Mouse (Mus musculus): ENCODE results near the gene Hnrnpul1. TPM values are rescaled to one million over a fixed set of nuclear protein-coding genes. Genes with fewer than 3 reads are reported as not detected.

Hnrnpul1 gene
- total RNA-seq, 2 experiments from 2014 or later = 142 to 152 TPM

GRCm38 (mm10) chr7:25699851-25700250 lies 54.7 kb downstream of the Hnrnpul1 start:
- no peak for DNase-seq
- intact Hi-C loops (cut with DNase I) = no loop called here

DNA sequence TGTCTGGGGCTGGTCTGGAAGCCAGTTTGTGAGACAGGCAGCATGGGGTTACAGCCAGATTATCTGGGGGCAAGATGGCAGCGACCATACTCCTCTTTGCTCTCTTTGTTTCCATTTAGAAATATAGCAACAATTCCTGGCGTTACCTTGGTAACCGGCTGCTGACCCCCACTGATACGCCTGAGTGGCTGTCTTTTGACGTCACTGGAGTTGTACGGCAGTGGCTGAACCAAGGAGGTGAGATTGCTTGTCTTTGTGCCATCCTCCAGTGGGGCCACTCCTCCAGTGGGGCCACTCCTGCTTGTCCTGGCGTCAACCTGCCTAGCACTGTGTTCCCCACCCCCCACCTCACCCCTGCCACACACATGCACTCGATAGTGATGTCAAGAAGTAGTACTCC lies 60.5 kb downstream of the Hnrnpul1 start:
- intact Hi-C loops (cut with DNase I) = no loop called here

GRCm38 (mm10) chr7:25690051-25690450 lies 64.5 kb downstream of the Hnrnpul1 start:
- intact Hi-C loops (cut with DNase I) = no loop called here
- DNase-seq = no peak

More for the DNA sequence above, 60.5 kb downstream of the Hnrnpul1 start:
- no peak for DNase-seq

DNA sequence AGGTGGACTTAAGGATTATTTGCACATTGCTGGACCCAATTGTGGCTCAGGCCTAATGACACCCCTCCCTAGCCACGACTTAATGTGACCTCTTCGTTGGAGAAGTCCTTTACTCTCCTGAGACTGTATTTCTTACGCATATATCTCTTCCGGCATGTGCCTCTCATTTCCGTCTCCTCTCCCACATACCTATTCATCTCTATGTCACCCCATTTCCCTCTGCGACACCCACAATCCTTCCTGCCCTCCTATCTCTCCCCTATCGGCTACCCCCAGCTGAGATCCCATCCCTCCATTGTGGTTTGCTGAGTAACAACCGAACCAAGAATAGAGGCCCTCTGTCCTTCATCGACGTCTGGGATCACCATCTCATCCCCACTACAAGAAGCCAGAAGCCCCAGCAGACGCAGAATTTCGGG lies 64.9 kb downstream of the Hnrnpul1 start:
- no peak for DNase-seq
- intact Hi-C loops (cut with DNase I) = no loop called here

DNA sequence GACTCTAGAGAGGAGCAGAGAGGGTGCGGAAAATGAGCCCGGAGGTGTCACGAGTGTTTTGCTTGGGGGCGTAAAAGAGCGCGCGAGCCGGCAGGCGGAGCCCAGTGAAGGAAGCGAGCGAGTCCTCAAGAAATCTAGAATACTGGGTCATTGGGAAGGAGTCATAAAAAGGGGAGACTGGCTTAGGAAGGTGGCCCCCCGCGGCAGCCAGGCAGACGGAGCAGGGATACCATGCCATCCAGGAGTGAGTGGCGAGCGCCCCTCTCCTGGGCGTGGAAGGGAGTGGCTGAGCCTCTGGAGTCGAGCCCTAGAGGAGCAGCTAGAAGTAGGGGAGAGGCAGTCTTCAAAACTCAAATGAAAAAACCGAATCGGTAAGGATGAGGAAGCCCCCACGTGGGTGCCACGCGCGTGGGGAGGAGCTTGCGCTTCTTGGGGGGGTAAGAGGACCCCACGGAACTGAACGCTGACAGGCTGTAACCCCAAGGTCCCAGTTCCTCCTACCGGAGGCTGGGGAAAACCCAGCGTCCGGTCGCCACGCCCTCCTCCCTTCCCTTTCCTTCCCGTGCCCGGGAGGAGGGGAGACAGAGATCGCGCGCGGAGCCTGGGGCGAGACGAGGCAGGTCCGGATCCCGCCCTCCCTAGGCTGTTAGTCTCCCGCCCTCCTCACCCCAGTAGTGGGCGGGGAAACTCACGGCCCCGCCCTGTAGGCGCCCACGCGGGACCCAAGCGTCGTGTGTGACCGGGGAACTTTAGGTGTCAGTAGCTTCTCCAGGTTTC lies 65.6 kb downstream of the Hnrnpul1 start:
- intact Hi-C loops (cut with DNase I) = no loop called here
- no peak for DNase-seq

- intact Hi-C loops (cut with DNase I) = no loop called here
- no peak for DNase-seq
Observed at GRCm38 (mm10) chr7:25687811-25688401, 66.7 kb downstream of the Hnrnpul1 start.

- intact Hi-C loops (cut with DNase I) = no loop called here
- peak; percentile 51 for DNase-seq
Observed at GRCm38 (mm10) chr7:25686680-25687531, 67.7 kb downstream of the Hnrnpul1 start, which contains the start of gene Tgfb1. Gene Tgfb1 (plus strand): TSS chr7:25687002.

DNA sequence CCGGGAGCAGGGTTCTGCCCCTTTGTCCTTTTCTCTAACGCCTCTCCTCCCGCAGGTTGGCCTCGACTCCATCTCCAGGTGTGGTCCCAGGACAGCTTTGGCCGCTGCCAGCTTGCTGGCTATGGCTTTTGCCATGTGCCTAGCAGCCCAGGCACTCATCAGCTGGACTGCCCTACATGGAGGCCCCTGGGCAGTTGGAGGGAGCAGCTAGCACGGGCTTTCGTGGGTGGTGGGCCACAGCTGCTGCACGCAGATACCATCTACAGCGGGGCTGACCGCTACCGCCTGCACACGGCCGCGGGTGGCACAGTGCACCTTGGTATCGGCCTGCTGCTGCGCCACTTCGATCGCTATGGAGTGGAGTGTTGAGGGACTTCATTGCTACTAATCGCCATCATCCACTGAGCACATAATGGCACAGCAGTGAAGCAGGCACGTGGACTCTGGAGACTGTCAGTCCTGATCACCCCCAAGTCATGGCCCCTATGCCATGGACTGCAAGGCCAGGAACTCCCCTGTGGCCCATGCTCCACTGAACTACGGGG lies 68.6 kb downstream of the Hnrnpul1 start:
- intact Hi-C loops (cut with DNase I) = no loop called here
- no peak for DNase-seq

DNA sequence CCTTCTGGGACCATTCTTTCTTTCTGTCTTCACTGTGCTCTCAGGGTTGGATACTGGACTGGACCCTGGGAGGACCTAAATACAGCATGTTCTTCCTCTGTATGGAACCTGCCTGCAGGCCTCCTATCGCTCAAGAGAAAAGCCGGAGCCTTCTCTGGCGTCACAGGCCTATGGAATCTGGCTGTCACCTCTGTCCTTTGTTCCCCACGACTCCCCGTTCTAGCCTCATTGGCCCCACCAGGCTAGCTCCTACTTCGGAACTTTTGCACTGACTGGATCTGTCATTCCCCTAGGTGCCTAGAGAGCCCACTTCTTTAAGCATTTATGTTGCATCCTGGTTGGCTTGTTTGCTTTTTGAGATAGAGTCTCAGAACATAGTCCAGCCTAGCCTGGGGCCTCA lies 69.9 kb downstream of the Hnrnpul1 start:
- intact Hi-C loops (cut with DNase I) = no loop called here
- DNase-seq = no peak

DNA sequence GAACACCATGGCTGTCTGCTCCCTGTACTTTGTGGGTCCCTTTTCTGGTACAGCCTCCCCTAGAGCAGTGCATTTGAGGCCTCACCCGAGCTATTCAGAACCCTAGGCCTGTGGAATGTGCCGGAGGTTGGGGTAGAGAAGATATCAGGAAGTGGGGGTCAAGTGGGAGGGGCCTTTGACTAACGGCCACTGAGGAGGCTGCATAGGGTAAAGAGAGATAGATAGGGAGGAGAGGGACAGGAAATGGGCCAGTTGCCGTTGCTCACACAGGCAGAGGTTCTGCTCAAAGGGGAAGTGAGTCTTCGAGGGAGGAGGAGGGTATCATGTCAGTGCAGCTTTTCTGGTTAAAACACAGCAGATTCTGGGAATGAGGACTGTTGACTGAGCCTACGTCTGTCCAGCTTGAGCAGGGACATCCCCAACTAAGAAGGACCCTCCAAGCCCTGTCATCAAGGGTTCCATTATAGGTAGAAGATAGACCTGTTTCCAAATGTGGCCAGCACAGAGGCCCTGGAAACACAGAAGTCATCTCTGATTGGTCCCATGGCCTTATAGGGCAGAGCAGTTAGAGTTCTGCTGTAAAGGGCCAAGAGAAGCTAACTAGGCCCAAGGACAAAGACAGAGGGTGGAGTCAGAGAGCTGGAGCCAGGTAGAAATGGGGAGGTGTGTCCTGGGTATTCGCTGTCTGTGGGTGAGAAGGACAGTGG lies 70.9 kb downstream of the Hnrnpul1 start:
- intact Hi-C loops (cut with DNase I) = no loop called here
- DNase-seq = no peak

GRCm38 (mm10) chr7:25681341-25682231 lies 73.0 kb downstream of the Hnrnpul1 start:
- intact Hi-C loops (cut with DNase I) = no loop called here

GRCm38 (mm10) chr7:25680514-25681258 lies 73.9 kb downstream of the Hnrnpul1 start, which contains the start of gene B9d2:
Gene B9d2 (plus strand): TSS chr7:25680780.
- peak; percentile 96 for DNase-seq
- intact Hi-C loops (cut with DNase I) = no loop called here

More at GRCm38 (mm10) chr7:25681341-25682231, 73.0 kb downstream of the Hnrnpul1 start:
- DNase-seq = no peak

DNA sequence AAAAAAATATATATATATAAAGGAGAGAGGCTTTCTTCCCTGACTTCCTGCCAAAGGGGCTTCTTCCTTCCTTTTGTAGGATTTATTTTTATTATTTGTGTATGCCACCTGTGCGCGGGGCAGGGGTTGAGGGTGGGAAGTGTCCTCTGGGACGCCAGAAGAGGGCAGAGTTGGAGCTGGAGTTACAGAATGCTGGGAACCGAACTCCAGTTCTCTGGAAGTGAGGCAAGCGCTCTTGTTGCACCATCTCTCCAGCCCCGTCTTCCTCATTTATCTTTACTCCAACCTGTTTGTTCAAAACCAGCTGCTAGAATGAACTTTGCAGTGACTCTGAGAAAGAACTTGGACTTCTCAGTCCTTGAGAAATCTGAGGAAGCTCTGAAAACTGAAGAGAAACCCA lies 74.6 kb downstream of the Hnrnpul1 start:
- intact Hi-C loops (cut with DNase I) = no loop called here

DNA sequence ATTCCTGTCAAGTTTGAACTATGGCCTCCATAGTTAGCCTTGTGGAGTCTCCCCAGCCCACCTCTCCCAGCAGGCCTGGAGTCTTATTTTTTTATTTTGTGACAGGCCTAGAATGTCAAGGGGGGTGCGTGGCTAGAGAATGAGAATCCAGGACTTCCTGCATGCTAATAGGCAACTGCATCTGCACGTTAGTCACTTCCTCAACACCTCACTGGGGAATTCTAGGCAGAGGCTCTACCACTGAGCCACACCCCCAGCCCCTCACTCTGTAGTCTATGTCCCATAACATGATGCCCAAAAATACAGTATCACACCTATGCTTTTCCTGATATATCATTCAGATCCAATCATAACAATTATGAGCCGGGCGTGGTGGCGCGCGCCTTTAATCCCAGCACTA lies 77.5 kb downstream of the Hnrnpul1 start:
- DNase-seq = no peak
- intact Hi-C loops (cut with DNase I) = no loop called here

More for the DNA sequence above, 74.6 kb downstream of the Hnrnpul1 start:
- no peak for DNase-seq

- intact Hi-C loops (cut with DNase I) = no loop called here
- peak; percentile 99 for DNase-seq
Observed at GRCm38 (mm10) chr7:25676085-25676781, 78.3 kb downstream of the Hnrnpul1 start.

GRCm38 (mm10) chr7:25675405-25675804 lies 79.2 kb downstream of the Hnrnpul1 start:
- DNase-seq = no peak
- intact Hi-C loops (cut with DNase I) = no loop called here

DNA sequence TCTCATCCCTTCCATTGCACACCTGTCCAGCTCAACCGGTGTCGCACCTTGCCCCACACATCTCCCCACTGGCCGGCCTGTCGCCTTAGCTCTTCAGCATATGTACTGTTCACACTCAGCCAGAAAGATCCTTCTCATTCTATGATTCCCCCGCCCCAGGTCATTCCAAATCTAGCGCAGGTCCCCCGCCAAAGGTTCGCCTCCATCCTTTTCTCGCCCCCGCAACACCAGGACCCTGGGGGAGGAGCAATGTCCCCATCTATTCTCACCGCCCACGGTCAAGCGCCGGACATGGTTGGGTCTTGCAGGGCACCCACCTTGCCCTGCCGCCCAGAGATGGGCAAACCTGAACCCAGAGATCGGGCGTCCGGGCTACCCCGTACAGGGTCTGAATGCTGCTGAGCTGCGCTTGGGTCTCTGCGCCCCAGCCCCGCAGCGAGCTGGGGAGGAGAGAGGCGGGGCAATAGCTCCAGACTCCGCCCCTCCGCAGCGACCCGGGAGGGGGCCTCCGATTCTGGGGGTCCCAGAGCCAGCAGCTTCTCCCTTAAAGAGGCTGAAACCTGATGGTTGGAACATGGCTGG lies 79.7 kb downstream of the Hnrnpul1 start, which contains the start of gene Tmem91:
Tmem91 (minus strand) TSS at position 448 of the 582 bp plus-strand sequence.
- intact Hi-C loops (cut with DNase I) = no loop called here
- DNase-seq = no peak

Measured in left cerebral cortex, postnatal 4 days (tissue).